Mouse (Mus musculus) heart, adult 18-20 months (tissue): ENCODE measurements around the gene Ccdc191. TPM values are rescaled to one million over a fixed set of nuclear protein-coding genes. Genes with fewer than 3 reads are reported as not detected.

Experiments
- DNase-seq, 2 experiments: peaks; one replicate each; pipeline ENCODE4 v3.0.0; 2021 to 2022; ENCODE audit warnings: mixed read lengths in 1 of 2
- total RNA-seq, 2 experiments: library from RNA; stranded (reverse); gene quantifications; 2 replicates each; pipeline ENCODE4 v1.2.3; 2021

Gene Ccdc191
- total RNA-seq, 2 experiments from 2014 or later, result 1.7 to 2.4 TPM

GRCm38 (mm10) chr16:43931502-43931901 is 41.9 kb downstream of the Ccdc191 start:
- DNase-seq, result no peak

GRCm38 (mm10) chr16:43932319-43932718 is 42.7 kb downstream of the Ccdc191 start:
- DNase-seq, result no peak

- DNase-seq, result no peak
Measured at GRCm38 (mm10) chr16:43933041-43933440, 43.4 kb downstream of the Ccdc191 start.

- DNase-seq, result no peak
Measured at GRCm38 (mm10) chr16:43934856-43935255, 45.3 kb downstream of the Ccdc191 start.

DNA sequence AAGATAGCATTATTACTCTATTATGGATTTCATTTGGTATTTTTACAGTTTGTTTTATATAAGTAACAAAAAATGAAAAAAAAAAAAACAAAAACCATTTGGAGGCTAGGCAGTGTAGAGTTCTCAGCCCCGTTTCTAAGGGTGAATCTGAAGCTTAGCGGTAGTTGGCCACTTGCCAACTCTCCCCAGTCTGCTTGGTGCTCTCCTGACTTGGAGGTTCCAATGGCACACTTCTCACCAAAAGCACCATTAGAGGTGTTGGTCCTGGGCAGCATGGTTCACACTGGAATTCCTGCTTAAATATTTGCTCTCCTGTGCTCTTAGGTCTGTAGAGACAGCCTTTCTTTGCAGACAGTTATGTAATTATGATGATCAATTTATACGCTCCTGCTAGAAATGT is 45.8 kb downstream of the Ccdc191 start:
- DNase-seq, result no peak

DNA sequence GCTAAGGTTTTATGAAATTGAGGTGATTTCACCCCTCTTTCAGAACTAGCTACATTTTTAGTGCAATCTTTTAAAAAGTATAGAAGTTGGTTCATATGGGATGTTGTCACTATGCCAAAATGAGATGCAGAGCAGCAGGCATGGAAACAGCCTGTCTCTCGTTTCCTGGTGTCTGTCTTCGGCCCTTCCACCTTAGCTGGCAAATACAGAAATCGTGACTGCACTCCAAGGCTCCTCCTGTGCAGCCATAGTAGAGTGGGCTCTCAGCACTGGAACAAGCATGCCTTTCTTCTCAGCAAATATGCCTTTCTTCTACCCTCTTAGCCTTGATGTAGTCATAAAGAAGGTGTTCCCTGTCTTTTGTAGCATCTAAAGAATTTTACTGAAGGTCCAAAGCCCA is 46.3 kb downstream of the Ccdc191 start:
- no peak for DNase-seq

GRCm38 (mm10) chr16:43940846-43941245 is 51.2 kb downstream of the Ccdc191 start:
- DNase-seq, result no peak

GRCm38 (mm10) chr16:43945351-43945750 is 55.8 kb downstream of the Ccdc191 start:
- no peak for DNase-seq

DNA sequence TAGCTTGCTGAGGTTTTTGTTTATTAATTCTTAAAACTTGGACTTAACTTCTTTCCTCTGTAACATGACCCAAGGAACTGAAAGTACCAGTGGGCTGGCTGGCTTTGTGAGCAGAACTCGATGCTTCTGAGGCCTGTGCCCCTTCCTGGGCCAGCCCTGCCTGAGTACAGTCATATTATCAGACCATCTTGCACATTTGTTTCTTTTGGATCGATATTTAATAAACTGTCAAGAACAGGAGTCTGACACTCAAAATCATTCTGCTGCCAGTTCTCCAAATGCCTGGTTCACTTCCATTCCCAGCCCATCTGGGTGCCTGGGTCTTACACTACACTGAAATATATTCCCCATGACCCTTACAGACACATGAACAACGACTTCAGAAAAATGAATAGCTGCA is 56.3 kb downstream of the Ccdc191 start:
- DNase-seq, result no peak

DNA sequence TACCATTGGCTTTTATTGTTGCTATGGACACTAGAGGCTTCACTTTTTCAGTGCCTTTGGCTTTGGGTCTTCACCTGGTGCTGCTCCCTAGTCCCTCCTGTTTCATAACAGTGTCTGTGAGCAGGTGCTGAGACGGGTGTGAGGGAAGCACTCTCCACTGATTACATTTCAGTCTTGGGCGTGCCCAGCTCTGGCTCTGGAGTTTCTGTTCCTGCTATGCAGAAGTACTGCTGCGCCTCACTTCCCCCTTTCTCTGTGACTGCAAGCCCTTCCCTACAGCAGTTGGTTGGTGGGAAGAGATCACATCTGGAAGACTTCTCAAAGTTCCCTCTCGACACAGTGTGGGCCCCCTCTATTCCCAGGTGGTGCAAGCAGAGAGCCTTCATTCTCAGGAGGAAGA is 62.0 kb downstream of the Ccdc191 start:
- DNase-seq, result peak in 1 of 2 experiments; percentile 71

GRCm38 (mm10) chr16:43954913-43955312 is 65.3 kb downstream of the Ccdc191 start:
- DNase-seq, result no peak

GRCm38 (mm10) chr16:43958038-43958437 is 68.4 kb downstream of the Ccdc191 start:
- DNase-seq, result no peak

- DNase-seq, result no peak
Measured at GRCm38 (mm10) chr16:43963291-43963690, 73.7 kb downstream of the Ccdc191 start.

DNA sequence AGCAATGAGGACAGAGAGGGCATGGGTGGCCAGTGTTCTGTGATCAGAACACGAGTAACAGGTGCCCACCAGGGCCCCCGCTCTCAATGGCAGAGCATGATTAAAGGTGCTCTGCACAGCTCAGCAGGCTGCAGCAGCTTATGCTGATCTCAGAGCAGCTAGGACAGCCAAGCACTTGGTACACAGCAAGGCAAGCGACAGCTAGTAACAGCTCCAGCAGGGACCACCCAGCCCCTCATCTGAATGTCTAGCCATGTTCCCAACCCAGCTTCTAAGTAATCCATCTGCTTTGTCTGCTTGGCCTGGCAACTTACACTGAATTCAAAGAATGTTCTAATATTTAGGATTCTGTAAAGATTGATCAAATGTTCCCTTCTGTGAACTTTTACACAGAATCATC is 74.2 kb downstream of the Ccdc191 start:
- no peak for DNase-seq

DNA sequence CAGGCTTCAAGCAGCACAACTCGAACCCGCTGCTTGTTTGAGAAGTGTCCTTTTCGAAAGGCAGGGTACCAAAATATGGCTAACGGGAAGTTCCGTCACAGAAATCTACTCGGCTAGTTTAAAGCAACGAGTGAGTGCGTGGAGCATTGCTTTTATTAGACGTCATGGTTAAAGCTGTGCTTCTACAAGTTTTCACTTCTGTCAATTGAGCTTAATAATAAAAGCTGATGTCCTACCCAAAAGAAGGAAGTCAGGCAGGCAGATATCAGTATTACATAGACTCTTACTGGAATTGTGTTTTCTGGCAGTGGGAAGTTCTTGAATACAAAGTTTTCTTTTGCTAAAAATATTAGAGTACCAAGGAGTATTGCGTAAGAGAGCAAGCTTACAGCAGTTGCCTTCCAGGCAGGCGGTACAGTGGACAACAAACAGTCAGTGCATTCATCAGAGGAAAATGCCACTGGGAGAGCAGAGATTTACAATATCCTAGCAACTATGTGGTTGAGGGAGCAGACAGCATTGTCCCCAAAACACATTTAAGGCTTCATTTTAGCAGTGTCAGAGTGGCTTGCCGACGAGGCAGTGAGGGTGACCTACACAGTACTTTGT is 76.3 kb downstream of the Ccdc191 start:
- DNase-seq, result peak; percentile 29 to 41

- DNase-seq, result no peak
Measured at GRCm38 (mm10) chr16:43970426-43970825, 80.8 kb downstream of the Ccdc191 start.

- DNase-seq, result no peak
Measured at GRCm38 (mm10) chr16:43971189-43971588, 81.6 kb downstream of the Ccdc191 start.

- DNase-seq, result no peak
Measured at GRCm38 (mm10) chr16:43971741-43972140, 82.1 kb downstream of the Ccdc191 start.

DNA sequence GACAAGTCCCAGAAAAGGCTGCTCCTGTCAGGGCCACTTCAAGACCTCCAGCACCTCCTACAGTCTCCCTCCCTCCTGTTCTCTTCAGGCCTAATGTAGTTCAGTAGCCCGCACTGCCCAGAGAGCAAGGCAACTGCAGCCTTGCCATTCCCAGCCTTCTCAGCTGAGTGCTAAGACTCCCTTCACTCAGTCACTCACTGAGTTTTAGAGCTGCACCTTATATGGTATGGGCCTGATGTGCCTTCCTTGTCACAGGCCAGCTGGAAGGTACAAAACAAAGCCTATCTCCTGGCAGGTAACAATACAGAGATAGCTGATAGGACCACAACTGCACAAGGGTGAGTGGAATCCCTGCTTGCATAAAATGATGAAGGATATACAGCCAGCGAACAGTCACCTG is 82.8 kb downstream of the Ccdc191 start:
- DNase-seq, result no peak

DNA sequence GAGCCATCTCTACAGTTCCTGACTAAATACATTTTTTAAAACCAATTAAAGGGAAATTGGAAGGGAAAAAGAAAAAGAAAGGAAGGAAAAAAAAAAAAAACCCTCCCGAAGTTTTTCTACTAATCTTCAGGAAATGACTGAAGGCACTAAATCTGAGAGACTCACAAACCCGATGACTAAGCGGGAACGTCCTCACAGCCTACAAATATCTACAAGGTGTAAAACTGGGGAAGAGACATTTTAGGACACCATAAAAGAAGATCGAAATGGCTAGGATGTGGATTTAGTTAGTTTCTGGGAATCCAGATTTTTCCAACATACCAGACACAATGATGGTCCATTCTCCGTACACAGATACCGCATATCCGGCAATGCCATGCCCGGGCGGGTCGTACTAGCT is 83.5 kb downstream of the Ccdc191 start:
- no peak for DNase-seq

- DNase-seq, result no peak
Measured at GRCm38 (mm10) chr16:43973606-43974220, 84.1 kb downstream of the Ccdc191 start.

- no peak for DNase-seq
Measured at GRCm38 (mm10) chr16:43979010-43979327, 89.4 kb downstream of the Ccdc191 start.

DNA sequence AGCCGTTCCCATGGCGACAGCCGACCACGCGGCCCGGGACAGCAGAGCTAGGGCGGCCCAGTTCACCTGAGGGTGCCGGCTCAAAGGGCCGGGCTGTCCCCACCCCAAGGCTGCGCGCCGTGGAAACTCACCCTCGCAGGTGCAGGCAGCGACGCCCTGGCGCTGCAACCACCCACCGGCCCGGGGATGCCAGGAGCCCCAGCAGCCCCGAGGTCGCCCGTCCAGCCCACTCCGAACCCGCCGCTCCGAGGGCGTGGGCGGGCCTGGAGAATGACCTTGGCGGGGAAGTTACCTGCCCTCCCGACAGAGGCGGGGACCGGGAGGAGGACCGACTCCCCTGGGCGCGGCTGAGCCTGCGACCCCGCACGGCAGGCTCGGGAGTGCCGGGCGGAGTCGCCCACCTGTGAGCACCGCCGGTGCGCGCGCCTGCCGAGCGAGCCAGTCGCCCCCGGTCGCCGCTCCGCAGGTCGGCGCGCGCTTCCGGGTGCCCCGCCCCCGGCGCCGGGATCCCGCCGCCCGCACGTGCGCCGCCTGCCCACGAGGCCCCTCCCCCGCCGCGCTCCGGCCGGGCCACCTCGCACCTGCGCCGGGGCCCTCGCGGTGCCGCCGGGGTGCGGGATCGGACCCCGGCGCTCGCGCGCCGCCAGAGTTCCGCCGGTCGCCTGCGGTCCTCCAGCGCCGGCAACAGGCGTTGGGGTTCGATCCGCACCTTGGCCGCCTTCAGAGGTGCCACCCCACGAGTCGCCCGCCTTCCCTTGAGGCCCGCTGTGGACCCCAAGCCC is 89.9 kb downstream of the Ccdc191 start, which contains the start of gene Zdhhc23:
Zdhhc23 (minus strand) TSS at position 464 of the 782 bp plus-strand sequence.
- DNase-seq, result peak; percentile 9 to 25
